Mouse (Mus musculus): ENCODE measurements around the gene Pdgfra. TPM values are rescaled to one million over a fixed set of nuclear protein-coding genes. Genes with fewer than 3 reads are reported as not detected.

Pdgfra gene
- polyA plus RNA-seq, 1 experiment from 2014 or later, result 56.8 TPM

DNA sequence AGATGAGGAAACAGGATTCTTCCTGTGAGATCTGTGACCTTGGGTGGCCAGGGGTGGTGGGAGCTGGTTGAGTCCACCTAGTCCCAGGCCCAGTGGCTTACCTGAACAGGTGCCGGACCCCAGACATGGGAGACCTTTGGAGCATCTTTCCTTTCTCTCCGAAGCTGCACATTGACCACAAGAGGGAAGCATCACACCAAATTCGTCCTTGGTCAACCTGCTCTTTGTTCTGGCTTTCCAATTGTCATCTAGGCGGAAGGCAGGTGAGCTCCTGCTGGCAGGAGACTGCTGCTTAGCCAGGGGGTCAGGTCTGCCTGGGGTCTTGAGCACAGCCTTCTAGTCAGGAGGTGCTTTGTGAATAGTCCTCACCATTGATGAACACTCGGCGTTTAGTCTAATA is 62.4 kb downstream of the Pdgfra start:
- no peak overlapping the region for H3K27ac ChIP-seq (ENCODE audit: low read depth, low read length)
- H3K27me3 ChIP-seq (ENCODE audit: control insufficient read depth, insufficient read depth, low read length), result no peaks in the 10 kb centered on the region
- H3K9me3 ChIP-seq (ENCODE audit: control insufficient read depth, low read length), result no peaks in the 10 kb centered on the region
- 56% methylated on average over 6 of the region's 6 CpGs for WGBS
- H3K36me3 ChIP-seq (ENCODE audit: control insufficient read depth, insufficient read depth, low read length), result no peaks in the 10 kb centered on the region
- no peak overlapping the region for H3K4me2 ChIP-seq (replicated peaks; ENCODE audit: low read depth, low read length)
- ATAC-seq (ENCODE audit: low FRiP score, low TSS enrichment), result no peak
- no peaks in the 10 kb centered on the region for H3K4me1 ChIP-seq (ENCODE audit: control insufficient read depth, insufficient read depth, low read length)
- no peak overlapping the region for H3K9ac ChIP-seq (ENCODE audit: low read depth, low read length)
- no peak overlapping the region for H3K4me3 ChIP-seq (ENCODE audit: low read length)

GRCm38 (mm10) chr5:75214929-75215328 is 62.8 kb downstream of the Pdgfra start:
- Histone ChIP-seq H3K27ac (ENCODE audit: low read depth, low read length) (no peak overlapping the region), H3K27me3 (ENCODE audit: control insufficient read depth, insufficient read depth, low read length) (no peaks in the 10 kb centered on the region), H3K4me2 (replicated peaks; ENCODE audit: low read depth, low read length) (no peak overlapping the region), H3K9ac (ENCODE audit: low read depth, low read length) (no peak overlapping the region), H3K9me3 (ENCODE audit: control insufficient read depth, low read length) (no peaks in the 10 kb centered on the region), H3K4me1 (ENCODE audit: control insufficient read depth, insufficient read depth, low read length) (no peaks in the 10 kb centered on the region), H3K4me3 (ENCODE audit: low read length) (no peak overlapping the region), H3K36me3 (ENCODE audit: control insufficient read depth, insufficient read depth, low read length) (no peaks in the 10 kb centered on the region)
- 86% methylated on average over 7 of the region's 7 CpGs for WGBS
- ATAC-seq (ENCODE audit: low FRiP score, low TSS enrichment), result no peak

- Histone ChIP-seq H3K4me3 (ENCODE audit: low read length) (no peak overlapping the region), H3K27me3 (ENCODE audit: control insufficient read depth, insufficient read depth, low read length) (no peaks in the 10 kb centered on the region), H3K4me1 (ENCODE audit: control insufficient read depth, insufficient read depth, low read length) (no peaks in the 10 kb centered on the region), H3K9ac (ENCODE audit: low read depth, low read length) (no peak overlapping the region), H3K36me3 (ENCODE audit: control insufficient read depth, insufficient read depth, low read length) (no peaks in the 10 kb centered on the region), H3K9me3 (ENCODE audit: control insufficient read depth, low read length) (no peaks in the 10 kb centered on the region), H3K27ac (ENCODE audit: low read depth, low read length) (no peak overlapping the region), H3K4me2 (replicated peaks; ENCODE audit: low read depth, low read length) (no peak overlapping the region)
- ATAC-seq (ENCODE audit: low FRiP score, low TSS enrichment), result no peak
- WGBS, result 69% methylated on average over 7 of the region's 7 CpGs
These were observed 63.7 kb downstream of the Pdgfra start for GRCm38 (mm10) chr5:75215678-75216256.

DNA sequence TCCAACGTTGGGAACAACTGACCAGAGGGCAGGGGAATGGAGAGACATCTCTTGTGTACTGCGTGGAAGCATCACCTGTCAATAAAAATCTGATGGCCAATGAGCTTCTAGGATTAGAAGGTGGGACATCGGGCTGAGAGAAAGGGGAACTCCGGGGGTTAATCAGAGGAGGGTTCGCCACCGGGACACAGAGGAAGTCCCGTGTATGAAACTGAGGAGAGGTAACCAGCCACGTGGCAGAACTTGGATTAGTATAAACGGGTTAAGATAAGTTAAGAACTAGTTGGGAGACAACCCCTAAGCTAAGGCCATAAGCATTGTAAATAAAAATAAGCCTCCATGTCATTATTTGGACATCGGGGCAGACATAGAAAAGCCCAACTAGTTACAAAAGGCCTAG is 69.5 kb downstream of the Pdgfra start:
- no peak for ATAC-seq (ENCODE audit: low FRiP score, low TSS enrichment)
- Histone ChIP-seq H3K9ac (ENCODE audit: low read depth, low read length) (no peak overlapping the region), H3K27ac (ENCODE audit: low read depth, low read length) (no peak overlapping the region), H3K4me1 (ENCODE audit: control insufficient read depth, insufficient read depth, low read length) (no peaks in the 10 kb centered on the region), H3K27me3 (ENCODE audit: control insufficient read depth, insufficient read depth, low read length) (no peaks in the 10 kb centered on the region), H3K4me3 (ENCODE audit: low read length) (no peak overlapping the region), H3K9me3 (ENCODE audit: control insufficient read depth, low read length) (no peaks in the 10 kb centered on the region), H3K36me3 (ENCODE audit: control insufficient read depth, insufficient read depth, low read length) (no peaks in the 10 kb centered on the region), H3K4me2 (replicated peaks; ENCODE audit: low read depth, low read length) (no peak overlapping the region)
- 85% methylated on average over 10 of the region's 10 CpGs for WGBS

- H3K4me1 ChIP-seq (ENCODE audit: control insufficient read depth, insufficient read depth, low read length), result no peaks in the 10 kb centered on the region
- H3K4me2 ChIP-seq (replicated peaks; ENCODE audit: low read depth, low read length), result no peak overlapping the region
- no peak for ATAC-seq (ENCODE audit: low FRiP score, low TSS enrichment)
- H3K27me3 ChIP-seq (ENCODE audit: control insufficient read depth, insufficient read depth, low read length), result no peaks in the 10 kb centered on the region
- H3K27ac ChIP-seq (ENCODE audit: low read depth, low read length), result no peak overlapping the region
- H3K9ac ChIP-seq (ENCODE audit: low read depth, low read length), result no peak overlapping the region
- no peaks in the 10 kb centered on the region for H3K9me3 ChIP-seq (ENCODE audit: control insufficient read depth, low read length)
- no peak overlapping the region for H3K4me3 ChIP-seq (ENCODE audit: low read length)
- H3K36me3 ChIP-seq (ENCODE audit: control insufficient read depth, insufficient read depth, low read length), result no peaks in the 10 kb centered on the region
- WGBS, result 73% methylated on average over 10 of the region's 10 CpGs
These were observed 70.6 kb downstream of the Pdgfra start for GRCm38 (mm10) chr5:75222491-75223265.

GRCm38 (mm10) chr5:75238363-75238762 is 86.3 kb downstream of the Pdgfra start:
- H3K4me3 ChIP-seq (ENCODE audit: low read length), result no peak overlapping the region
- H3K27me3 ChIP-seq (ENCODE audit: control insufficient read depth, insufficient read depth, low read length), result no peaks in the 10 kb centered on the region
- no peak overlapping the region for H3K4me2 ChIP-seq (replicated peaks; ENCODE audit: low read depth, low read length)
- no peaks in the 10 kb centered on the region for H3K36me3 ChIP-seq (ENCODE audit: control insufficient read depth, insufficient read depth, low read length)
- ATAC-seq (ENCODE audit: low FRiP score, low TSS enrichment), result no peak
- H3K9ac ChIP-seq (ENCODE audit: low read depth, low read length), result no peak overlapping the region
- H3K4me1 ChIP-seq (ENCODE audit: control insufficient read depth, insufficient read depth, low read length), result no peaks in the 10 kb centered on the region
- no peaks in the 10 kb centered on the region for H3K9me3 ChIP-seq (ENCODE audit: control insufficient read depth, low read length)
- 43% methylated on average over 2 of the region's 2 CpGs for WGBS
- no peak overlapping the region for H3K27ac ChIP-seq (ENCODE audit: low read depth, low read length)

DNA sequence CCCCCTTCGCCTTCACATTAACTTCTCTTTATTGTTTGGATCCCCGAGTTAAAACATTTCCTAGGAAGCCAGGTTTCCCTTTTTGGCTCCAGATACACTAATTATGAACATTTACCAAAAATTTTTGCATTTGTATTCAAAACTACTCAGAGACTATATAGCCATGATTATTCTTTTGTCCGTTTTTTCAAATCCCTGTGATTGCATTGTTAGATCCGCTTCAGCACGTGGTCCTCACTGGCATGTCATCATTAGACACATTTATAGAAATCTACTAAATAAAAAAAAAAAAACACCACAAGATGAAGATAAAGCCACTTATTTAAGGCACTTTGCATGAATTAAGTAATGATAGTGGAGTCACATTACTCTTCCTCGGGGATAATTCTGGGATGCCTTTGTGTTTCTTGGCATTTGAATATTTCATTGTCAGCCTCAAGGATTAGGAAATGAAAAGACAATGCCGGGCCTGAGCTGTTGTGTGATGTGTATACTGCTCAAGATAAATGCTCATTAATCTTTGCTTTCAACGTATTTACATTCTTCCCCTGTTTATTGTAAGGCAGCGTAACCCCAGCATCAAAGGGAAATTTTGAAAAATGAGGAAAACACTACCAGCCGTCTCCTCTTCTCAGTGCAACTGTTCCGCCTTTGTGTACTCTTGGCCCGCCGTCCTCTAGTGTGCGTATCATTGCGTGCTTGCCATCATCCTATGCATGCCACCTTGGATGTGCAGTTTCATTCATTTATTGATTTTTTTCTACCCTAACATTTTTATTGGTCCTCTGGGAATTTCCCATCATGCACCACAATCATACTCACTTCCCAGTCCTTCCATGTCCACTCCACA is 87.1 kb downstream of the Pdgfra start:
- Histone ChIP-seq H3K27ac (ENCODE audit: low read depth, low read length) (no peak overlapping the region), H3K4me1 (ENCODE audit: control insufficient read depth, insufficient read depth, low read length) (no peaks in the 10 kb centered on the region), H3K27me3 (ENCODE audit: control insufficient read depth, insufficient read depth, low read length) (no peaks in the 10 kb centered on the region), H3K9me3 (ENCODE audit: control insufficient read depth, low read length) (no peaks in the 10 kb centered on the region), H3K9ac (ENCODE audit: low read depth, low read length) (no peak overlapping the region), H3K36me3 (ENCODE audit: control insufficient read depth, insufficient read depth, low read length) (no peaks in the 10 kb centered on the region), H3K4me3 (ENCODE audit: low read length) (no peak overlapping the region), H3K4me2 (replicated peaks; ENCODE audit: low read depth, low read length) (no peak overlapping the region)
- ATAC-seq (ENCODE audit: low FRiP score, low TSS enrichment), result no peak
- 83% methylated on average over 15 of the region's 15 CpGs for WGBS

GRCm38 (mm10) chr5:75247070-75247740 is 95.1 kb downstream of the Pdgfra start:
- H3K4me1 ChIP-seq (ENCODE audit: control insufficient read depth, insufficient read depth, low read length), result no peaks in the 10 kb centered on the region
- no peak overlapping the region for H3K4me2 ChIP-seq (replicated peaks; ENCODE audit: low read depth, low read length)
- H3K27ac ChIP-seq (ENCODE audit: low read depth, low read length), result no peak overlapping the region
- H3K27me3 ChIP-seq (ENCODE audit: control insufficient read depth, insufficient read depth, low read length), result no peaks in the 10 kb centered on the region
- H3K9me3 ChIP-seq (ENCODE audit: control insufficient read depth, low read length), result no peaks in the 10 kb centered on the region
- H3K4me3 ChIP-seq (ENCODE audit: low read length), result no peak overlapping the region
- no peak for ATAC-seq (ENCODE audit: low FRiP score, low TSS enrichment)
- H3K9ac ChIP-seq (ENCODE audit: low read depth, low read length), result no peak overlapping the region
- WGBS, result 43% methylated on average over 25 of the region's 25 CpGs
- H3K36me3 ChIP-seq (ENCODE audit: control insufficient read depth, insufficient read depth, low read length), result no peaks in the 10 kb centered on the region

Data from kidney, embryonic 14.5 days (tissue).